Mouse (Mus musculus) kidney, adult 2 months (tissue): ENCODE measurements around the gene Nostrin.

Experiments used
- CTCF ChIP-seq: fragments of 200-500 bp; conservative IDR thresholded peaks from 2 replicates; pipeline ENCODE4 v1.5.1; 2011; ENCODE audit warnings: low read depth, mild to moderate bottlenecking, control low read depth, low read length, moderate library complexity, mixed read lengths; ENCODE audit not compliant: insufficient read depth, insufficient read length
- POLR2A ChIP-seq: fragments of 200-500 bp; IDR thresholded peaks from one replicate; pipeline ENCODE4 v1.6.1; 2011; ENCODE audit warnings: low read depth, low read length, control low read depth

- TF ChIP-seq CTCF, result no peak
- TF ChIP-seq POLR2A, result no peak
Measured at GRCm38 (mm10) chr2:69098701-69099100, 36.9 kb upstream of the Nostrin start.
